Mouse (Mus musculus): Measurements from ENCODE around the gene Btg2.
A peak's percentile ranks its signal among the peaks of the same experiment; 100 is the strongest.

The Btg2 gene

GRCm38 (mm10) chr1:134076789-134077188 lies 2.1 kb downstream of the Btg2 start:
- no peak for DNase-seq

DNA sequence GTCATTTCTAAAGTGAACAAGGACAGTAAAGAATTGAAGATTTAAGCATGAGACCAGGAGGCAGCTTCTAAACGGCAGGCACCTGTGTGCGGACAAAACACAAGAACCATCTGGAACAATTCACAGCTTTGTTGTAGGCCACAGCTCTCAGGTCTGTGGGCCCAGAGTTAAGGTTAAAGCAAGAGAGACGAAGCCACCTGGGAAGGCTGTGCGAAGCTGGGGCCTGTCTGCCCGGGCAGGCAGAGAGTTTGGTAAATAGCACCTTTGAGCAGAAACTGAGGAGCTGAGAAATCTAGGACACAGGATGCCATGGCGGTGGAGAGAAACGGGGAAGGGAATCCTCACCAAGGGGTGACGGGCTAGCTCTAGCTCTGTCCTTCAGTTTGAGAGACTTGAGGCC lies 3.4 kb downstream of the Btg2 start:
- DNase-seq = no peak

- no peak for DNase-seq
Measured at GRCm38 (mm10) chr1:134074606-134075005, 4.3 kb downstream of the Btg2 start.

- no peak for DNase-seq
Measured at GRCm38 (mm10) chr1:134074184-134074583, 4.7 kb downstream of the Btg2 start.

GRCm38 (mm10) chr1:134073658-134074057 lies 5.3 kb downstream of the Btg2 start:
- no peak for DNase-seq

- no peak for DNase-seq
Measured at GRCm38 (mm10) chr1:134073061-134073564, 5.8 kb downstream of the Btg2 start.

GRCm38 (mm10) chr1:134071411-134072018 lies 7.4 kb downstream of the Btg2 start:
- peak; percentile 74 for DNase-seq

DNA sequence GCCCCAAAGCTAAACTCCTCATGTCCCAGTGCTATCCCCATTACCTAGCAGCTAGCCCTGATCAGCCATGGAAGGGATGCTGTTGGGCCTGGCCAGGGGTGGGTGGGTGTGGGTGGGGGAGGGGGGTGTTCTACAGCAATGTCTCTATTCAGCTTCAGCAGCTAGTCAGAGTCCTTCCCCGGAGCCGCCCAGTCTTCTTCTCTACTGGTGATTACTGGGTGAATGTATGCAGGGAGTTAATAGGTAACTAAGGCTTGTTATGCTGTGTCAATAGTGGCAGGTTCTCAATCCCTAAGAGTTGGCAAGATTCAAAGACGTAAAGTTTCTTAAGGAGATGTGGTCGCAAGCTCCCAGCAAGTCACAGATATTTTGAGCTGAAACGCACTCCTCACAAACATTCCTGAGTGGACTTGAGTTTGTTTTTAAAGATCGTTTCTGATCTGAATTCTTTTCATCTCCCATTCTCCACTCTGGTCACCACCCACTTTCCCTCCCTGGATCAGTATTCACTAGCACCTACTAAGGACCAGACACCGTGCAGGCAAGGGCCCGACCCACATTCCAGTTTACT lies 8.7 kb downstream of the Btg2 start:
- no peak for DNase-seq

GRCm38 (mm10) chr1:134067143-134067619 lies 11.7 kb downstream of the Btg2 start:
- DNase-seq = peak; percentile 72

- DNase-seq = no peak
Measured at GRCm38 (mm10) chr1:134066554-134066953, 12.4 kb downstream of the Btg2 start.

DNA sequence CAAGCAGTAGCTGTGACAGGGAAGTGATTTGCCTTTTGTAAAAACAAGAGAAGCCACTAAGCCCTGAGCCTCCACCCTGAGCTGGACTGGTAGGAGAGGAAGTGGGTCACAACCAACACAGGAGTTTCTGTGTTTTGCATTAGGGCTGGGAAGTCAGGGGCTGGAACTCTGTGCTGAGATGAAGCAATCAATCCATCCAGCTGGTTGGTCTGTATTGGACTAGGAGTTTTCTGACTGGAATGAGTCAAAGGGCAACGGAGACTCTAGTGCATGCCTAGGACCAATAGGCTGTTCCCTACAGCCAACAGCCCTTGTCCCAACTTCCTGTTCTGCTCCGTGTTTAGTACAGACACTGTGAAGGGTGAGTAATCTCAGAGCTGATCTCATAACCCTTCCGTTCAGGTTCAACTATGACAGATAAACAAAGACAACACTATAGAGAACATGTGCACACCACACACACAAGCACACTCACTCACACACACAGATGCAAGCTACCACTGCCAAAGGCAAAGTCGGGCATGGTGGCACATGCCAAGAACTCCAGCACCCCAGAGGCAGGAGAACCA lies 13.6 kb downstream of the Btg2 start:
- DNase-seq = no peak

DNA sequence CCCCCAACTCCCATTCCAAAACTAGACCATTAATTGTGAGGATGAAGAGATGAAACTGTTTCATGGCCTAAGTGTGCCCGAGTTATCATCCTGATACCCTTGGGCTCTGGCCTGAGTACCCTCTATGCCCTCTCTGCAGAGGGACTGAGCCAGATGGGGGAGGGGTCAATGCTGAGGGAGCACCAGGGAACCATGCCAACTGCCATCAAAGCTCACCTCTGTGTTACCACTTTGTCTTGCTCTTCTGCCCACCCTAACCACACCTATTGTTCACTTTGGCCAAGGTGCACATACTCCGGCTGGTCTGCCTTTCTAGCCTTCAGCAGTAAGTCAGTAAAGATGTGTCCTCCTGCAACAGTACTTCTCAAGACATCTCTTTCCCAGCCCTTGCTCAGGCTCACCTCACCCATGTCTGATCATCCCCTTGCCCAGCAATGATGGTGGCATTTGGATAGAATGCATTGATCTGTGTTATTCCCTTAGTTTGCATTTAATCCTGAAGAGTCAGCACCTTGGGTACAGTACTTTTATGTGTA lies 14.6 kb downstream of the Btg2 start:
- no peak for DNase-seq

GRCm38 (mm10) chr1:134063773-134064125 lies 15.2 kb downstream of the Btg2 start:
- DNase-seq = no peak

DNA sequence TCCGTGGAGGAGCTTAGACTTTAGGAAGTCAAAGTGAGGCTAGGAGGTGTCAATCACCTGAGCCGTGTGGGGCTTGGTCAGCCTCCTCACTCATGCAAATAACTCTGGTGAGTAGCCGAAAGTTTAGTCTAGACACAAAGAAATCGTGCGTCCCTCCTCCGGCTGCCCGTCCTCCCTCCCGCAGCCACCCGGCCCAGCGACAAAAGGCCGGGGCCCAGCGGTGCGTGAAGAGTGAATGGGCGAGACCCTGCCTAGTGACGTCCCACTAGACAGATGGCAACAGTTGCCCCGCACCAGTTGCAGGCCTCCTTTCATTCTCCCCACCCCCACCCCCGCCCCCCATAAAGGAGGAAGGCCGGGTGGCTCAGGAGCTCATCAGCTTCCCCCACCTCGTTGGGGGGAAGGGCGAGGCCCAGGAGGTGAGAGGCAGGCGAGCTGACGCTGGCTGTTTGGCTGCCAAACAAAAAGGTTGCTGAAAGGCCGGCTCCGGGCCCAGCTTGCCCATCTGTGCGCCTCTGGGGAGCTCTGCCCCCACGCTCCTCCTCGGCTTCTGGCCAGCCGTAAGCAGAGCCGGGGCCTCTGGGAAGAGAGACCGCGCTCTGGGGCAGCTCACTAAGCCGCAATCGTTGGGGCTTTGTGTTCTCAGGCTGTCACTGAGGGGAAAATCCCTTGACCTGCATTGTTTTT lies 15.7 kb downstream of the Btg2 start:
- DNase-seq = peak; percentile 64

GRCm38 (mm10) chr1:134062411-134063085 lies 16.4 kb downstream of the Btg2 start:
- no peak for DNase-seq

DNA sequence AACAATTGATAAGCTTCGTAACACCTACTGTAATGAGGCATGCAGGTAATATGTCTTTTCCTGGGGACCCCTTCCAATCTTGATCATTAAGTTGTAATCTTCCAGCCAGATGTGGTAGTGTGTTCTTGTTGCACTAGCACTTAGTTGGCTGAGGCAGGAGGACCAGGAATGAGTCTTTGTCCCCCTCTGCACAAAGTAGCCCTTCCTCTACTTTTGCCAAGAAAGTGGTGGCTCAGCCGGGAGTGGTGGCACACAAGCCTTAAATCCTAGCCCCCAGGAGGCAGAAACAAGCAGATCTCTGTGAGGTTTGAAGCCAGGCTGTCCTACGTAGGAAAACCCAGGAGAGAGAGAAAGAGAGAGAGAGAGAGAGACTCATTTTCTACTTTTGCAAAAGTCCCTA lies 17.0 kb downstream of the Btg2 start:
- DNase-seq = no peak

DNA sequence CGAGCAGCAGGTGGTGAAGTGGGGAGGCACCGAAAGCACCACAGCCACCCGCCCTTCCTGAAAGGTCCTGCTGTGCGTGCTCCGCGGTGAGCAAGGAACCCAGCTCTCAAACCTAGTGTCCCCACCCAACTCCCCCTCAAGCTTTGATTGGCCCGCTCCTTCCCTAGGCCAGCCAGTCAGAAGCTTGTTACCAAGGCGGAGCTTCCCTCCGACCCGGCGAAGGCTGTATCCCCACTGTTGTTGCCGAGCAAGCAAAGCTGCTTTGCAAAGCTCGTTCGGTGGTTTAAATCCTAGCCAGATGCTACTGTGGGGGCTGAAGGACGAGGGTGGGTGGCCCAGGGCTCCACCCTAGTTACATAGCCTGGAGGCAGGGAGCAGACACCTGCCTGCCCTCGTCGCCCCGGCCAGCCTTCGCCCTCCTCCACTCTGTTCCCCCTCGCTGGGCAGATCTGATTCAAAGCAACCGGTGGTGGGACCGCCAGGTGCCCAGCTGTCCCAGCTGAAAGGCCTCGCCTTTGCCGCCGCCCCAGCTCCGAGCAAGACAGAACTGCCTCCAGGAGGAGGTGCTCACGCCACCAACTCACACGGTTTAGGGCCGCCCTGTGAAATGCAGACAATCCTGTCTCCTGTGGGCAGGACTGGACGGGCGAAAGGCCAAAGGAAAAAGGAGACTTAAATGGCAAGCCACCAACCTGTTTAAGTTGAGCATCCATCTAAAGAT lies 17.9 kb downstream of the Btg2 start:
- DNase-seq = peak; percentile 93

DNA sequence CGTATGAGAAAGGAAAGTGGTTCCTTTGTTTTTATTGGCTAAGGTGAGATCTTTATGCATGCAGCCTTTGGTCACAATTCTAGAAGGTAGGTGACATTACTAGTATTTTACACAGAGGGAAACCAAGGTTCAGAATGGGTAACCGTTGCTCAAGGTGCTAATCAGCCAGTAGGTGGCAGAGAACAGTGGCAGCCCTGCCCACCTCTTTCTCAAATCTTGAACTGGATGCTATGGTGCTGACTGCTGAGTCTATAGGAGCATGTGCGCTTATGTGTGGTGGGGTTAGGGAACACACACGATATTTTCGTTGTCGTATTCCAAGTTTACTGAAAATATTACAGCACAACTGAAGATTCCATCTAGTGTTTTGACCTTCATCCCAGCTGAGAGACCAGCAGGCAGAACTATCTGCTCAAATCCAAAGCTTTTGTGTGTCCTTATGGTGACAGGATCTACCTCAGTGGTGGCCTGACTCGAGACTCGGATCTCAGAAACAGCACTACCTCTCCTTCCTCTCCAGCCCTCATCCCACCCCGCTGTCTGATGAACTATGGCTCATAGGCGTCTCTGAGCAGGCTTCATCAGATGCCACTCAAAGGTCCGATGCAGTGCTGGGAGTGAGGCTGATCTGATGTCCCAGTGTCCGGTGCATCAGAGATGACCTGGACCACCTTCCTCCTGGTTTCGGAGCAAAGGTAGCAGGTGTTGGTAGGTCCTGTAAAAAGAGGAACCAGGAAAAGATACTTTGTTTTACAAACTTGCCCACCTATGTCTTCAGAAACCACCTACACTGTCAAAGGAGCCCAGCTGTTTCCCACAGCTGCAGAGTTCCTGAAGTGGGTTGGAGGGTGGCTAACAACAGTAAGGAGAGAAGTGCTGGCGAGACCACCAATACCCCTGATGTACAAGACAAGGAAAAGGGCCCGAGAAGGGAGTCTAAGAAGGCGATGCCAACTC lies 18.9 kb downstream of the Btg2 start:
- no peak for DNase-seq

GRCm38 (mm10) chr1:134058870-134059269 lies 20.1 kb downstream of the Btg2 start:
- DNase-seq = no peak

DNA sequence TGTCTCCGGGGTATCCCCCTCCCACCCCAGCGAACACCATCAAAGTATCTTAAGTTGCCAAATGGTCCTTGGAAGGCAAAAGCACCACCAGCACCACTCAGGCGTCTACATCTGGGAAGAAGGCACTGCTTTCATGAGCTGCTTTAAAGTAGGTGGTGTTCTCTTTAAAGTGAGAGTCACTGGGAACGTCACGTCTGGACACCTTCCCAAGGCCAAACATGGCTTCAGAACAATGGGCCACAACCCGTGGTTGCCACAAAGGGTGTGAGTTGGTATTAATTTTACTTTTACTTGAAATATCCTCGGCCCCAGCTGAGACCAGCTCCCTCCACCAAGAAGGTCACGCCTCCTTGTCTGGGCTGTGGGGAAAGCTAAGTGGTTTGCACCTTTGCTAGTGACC lies 21.2 kb downstream of the Btg2 start:
- DNase-seq = no peak

DNA sequence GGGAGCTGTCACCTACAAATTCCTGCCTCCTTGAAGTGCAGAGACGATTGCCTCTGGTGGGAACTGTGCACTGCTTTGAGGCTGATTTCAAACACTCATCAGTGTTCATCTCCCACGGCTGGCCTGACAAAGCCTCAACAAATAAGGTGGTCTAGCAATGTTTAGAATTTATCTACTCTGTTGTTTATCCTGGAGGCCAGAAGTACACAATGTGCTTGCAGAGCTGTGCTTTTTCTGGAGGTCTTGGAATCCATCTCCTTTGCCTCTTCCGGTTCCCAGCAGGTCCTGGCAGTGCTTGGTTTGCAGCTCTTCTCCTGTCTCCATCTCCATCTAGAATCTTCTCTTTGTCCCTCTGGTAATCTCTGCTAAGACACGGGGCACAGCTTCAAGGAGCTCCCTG lies 22.6 kb downstream of the Btg2 start:
- no peak for DNase-seq
